Mouse (Mus musculus): ENCODE data around the gene Ppp1r1b. TPM values are rescaled to one million over a fixed set of nuclear protein-coding genes. Genes with fewer than 3 reads are reported as not detected.

Ppp1r1b gene
- polyA plus RNA-seq, 1 experiment = not detected

DNA sequence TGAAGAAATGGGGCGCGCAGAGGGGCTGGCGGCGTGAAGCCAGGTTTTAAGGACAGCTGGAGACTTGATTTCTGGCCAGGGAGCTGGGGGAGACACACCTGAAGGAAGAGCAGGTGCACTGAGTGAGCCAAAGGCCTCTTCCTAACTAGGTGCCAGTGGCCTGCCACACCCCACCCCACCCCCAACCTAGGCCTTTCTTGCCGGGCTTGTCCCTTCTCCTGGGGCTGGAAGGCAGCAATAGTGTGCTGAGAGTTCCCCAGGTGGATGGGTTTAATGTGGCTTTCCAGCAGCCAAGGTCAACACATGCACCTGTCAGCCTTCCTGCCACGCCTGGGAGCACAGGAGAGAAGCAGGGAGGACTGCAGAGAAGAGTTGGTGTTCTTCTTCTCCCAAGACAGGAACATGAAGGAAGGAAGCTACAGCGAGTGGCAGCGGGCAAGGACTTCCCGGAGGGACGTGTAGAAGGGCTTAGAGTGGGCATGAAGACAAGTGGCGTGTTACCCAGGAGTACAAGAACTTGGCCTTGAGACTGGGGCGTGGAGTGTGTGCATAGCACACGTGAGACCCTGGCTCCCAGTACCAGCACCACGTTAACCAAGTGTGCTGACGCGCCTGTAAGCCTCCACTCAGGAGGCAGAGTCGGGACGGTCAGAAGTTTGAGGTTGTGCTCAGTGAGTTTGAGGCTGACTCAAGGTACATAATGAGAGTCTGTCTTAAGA is 4.2 kb downstream of the Ppp1r1b start:
- H3K27ac ChIP-seq (replicated peaks; ENCODE audit: low read depth, low read length) = no peak overlapping the region

DNA sequence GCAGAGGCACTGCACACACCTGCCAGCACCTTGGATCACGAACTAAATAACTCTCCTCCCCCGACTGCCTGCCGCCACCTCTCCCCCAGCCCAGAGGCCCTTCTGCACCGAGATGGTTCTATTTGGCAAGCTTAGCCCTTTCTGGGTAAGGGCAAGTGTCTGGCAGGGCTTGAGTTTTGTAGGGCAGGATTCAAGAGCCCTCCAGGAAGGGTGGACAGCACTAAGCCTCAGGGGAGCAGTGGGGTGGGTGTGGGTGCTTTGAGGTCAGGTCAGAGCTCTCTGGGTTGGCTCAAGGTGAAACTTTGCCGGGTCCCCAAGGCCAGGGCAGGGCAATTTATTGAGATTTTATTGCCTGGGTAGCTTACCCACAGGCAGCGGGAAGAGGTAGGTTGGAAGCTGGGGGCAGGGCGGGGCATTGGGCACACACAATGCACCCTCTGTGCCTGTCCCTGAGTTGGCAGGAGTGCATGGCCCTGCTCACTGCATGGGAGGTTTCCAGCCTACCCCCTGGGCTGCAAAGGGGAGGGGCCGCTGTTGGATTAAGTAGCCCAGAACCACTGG is 5.5 kb downstream of the Ppp1r1b start:
- Histone ChIP-seq H3K27ac (replicated peaks; ENCODE audit: low read depth, low read length) (no peak overlapping the region), H3K4me1 (ENCODE audit: control insufficient read depth, insufficient read depth, insufficient read length, low read length) (peaks cover 13% of the 10 kb centered on the region), H3K4me3 (ENCODE audit: insufficient read depth, low read depth, low read length) (no peak overlapping the region)

More for the DNA sequence above, 4.2 kb downstream of the Ppp1r1b start:
- Histone ChIP-seq H3K4me3 (ENCODE audit: insufficient read depth, low read depth, low read length) (no peak overlapping the region), H3K4me1 (ENCODE audit: control insufficient read depth, insufficient read depth, insufficient read length, low read length) (peaks cover 11% of the 10 kb centered on the region)

DNA sequence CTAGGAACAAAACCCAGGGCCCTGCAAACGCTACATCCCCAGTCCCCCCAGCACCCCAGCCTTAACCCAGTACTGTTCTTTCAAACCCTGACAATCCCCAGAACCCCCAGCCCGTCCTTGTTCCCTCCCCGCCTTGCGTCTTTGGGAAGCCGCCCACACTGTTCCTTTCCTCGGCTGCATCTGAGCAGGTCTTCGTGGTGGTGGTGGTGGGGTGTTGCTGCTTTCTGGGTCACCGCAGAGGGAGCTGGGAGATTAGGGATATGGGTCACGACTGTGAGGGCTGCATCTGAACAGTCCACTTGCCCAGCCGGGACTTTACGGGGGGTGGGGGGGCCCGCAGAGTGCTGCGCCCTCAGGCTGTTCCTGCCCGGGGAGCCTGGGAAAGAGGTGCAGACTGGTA is 6.2 kb downstream of the Ppp1r1b start:
- no peak overlapping the region for H3K27ac ChIP-seq (replicated peaks; ENCODE audit: low read depth, low read length)
- peaks cover 17% of the 10 kb centered on the region for H3K4me1 ChIP-seq (ENCODE audit: control insufficient read depth, insufficient read depth, insufficient read length, low read length)
- no peak overlapping the region for H3K4me3 ChIP-seq (ENCODE audit: insufficient read depth, low read depth, low read length)

DNA sequence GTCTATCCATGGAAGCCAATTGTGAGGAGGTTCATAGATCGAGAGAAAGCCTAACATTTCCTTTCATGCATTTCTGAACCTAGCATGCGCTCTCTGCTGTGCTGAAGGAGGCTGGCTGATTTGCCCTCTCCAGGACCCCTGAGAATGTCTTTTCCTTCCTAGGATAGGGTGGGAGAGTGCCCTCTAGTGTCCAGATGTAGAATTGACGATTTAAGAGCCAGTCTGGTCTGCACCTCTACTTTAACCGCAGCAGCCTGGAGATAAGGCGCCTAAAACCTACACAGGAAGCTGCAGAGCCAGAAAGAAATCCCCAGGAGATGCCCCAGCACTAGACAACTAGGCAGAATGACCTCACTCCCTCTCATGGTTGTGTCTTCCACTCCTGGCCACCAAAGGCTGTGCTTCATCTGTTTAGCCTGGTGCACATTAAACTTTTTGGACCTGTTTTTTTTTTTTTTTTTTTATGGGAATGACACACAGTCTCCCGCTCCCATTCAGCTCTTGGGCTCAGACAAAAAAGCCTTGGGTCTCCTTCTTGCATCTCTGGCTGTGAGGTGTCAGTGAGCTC is 7.6 kb downstream of the Ppp1r1b start:
- Histone ChIP-seq H3K27ac (replicated peaks; ENCODE audit: low read depth, low read length) (no peak overlapping the region), H3K4me1 (ENCODE audit: control insufficient read depth, insufficient read depth, insufficient read length, low read length) (peaks cover 23% of the 10 kb centered on the region), H3K4me3 (ENCODE audit: insufficient read depth, low read depth, low read length) (no peak overlapping the region)

DNA sequence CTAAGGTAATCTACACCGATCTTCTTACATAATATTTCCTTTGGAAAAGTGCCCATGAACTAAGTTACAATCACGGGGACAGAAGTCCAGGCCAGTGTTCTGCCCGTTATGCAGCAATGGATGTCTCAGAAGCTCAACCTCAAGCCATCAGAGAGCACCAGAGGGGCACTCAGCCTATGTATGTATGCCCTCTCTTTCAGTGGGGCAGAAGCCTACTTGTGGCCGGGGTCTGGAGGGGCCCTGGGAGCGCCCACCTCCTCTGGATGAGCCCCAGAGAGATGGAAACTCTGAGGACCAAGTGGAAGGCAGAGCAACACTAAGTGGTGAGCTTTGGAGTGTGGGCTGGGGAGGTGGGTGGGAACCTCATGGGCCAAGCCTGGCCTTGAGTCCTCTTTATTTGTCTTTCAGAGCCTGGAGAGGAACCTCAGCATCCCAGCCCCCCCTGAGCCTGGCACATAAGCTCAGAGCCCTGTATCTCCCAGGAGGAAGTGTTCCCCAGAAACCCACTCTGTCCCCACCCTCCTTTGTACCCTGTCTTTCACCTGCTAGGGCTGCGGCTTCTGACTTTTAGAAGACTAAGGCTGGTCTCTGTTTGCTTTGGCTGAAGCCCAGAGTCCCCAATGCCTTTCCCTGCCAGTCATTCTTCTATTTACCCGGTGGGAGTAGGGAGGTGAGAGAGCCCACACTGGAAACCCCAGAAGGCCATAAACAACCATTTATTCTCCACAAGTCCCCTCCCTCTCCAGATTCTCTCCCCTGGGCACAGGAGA is 8.6 kb downstream of the Ppp1r1b start:
- H3K27ac ChIP-seq (replicated peaks; ENCODE audit: low read depth, low read length) = peak overlapping the region; percentile 84
- H3K4me1 ChIP-seq (ENCODE audit: control insufficient read depth, insufficient read depth, insufficient read length, low read length) = peaks cover 32% of the 10 kb centered on the region
- H3K4me3 ChIP-seq (ENCODE audit: insufficient read depth, low read depth, low read length) = 0 out of 2 replicates have a peak overlapping the region, but pooled peaks have one; percentile 63

DNA sequence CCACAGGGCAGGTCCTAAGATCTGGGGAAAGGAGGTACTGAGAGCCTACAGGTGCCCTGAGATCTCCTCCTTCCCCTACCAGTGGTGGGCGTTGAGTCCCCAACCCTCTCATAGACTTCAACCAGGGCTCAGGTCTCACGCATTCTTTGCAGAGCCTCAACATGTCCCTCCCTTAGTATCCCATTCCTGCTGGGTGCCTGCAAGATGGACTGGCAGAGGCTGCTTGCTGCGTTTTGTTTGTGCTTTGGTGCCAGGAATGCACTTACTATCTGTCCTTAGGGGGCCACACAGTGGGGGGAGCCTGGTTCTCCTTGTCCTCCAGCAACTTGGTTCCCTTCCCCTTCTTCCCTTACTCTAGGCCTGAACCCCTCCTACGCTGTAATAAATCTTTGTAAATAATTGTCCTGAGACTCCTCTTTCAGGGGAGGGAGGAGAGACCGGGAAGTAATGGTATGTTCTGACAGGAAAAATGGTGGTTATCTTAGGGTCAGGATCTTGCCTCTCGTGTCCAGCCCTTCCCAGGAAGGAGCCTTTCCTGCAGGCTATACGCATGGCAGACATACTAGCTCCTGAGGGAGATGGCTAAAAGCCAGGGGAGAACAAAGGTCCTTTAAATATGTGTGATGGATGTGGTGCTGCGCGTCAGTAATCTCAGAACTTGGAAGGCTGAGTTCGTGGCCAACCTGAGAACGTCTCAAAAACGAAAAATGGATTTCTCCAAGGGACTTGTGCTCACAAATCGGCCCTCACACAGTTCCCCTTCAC is 9.4 kb downstream of the Ppp1r1b start:
- Histone ChIP-seq H3K4me3 (ENCODE audit: insufficient read depth, low read depth, low read length) (peak overlapping the region; percentile 63), H3K4me1 (ENCODE audit: control insufficient read depth, insufficient read depth, insufficient read length, low read length) (peaks cover 34% of the 10 kb centered on the region), H3K27ac (replicated peaks; ENCODE audit: low read depth, low read length) (peak overlapping the region; percentile 84)

DNA sequence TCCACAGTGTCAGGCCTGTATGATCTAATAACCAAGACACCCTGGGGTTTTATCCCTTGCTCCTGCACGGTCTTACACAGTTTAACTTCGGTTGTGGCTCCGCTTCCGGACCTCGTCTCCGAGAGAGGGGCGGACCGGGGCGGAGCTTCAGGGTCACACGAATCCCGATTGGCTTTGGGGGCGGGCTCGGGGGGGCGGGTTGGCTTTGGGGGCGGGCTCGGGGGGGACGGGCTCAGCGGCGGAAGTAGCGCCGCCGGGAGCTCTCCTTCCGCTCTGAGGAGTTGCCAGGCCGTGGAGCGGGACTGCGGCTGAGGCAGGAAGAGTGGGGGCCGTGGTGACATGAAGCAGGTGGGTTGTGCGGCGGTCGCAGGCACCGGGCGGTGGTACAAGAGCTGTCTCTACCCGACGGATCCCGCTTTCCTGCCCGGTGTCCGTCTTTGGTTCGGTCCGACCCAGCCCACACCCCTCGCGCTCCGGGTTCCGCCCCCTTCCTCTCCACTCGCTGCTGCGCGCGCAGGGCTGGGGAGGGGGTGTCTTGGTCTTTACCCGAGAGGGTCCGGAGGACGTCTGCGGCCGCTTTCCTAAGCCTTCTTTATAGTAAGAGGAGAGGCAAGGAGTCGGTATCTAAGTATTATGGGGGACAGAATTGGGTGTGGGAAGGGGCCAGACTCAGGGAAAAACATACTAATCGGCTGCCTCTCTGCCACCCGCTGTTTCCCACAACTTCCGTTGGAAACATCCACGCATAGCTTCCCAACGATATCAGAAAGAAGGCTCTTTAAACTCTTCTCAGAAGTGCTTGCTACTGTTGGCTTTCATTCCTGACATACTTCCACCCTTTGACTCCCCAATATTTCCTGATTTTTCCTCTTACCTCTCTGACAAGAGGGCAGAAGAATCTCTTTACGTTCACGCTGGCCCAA is 10.2 kb downstream of the Ppp1r1b start, which contains the start of gene Stard3:
Stard3 (plus strand) TSS at position 208 of the 923 bp plus-strand sequence.
- Histone ChIP-seq H3K27ac (replicated peaks; ENCODE audit: low read depth, low read length) (peak within 1 kb of the TSS; percentile 96), H3K4me1 (ENCODE audit: control insufficient read depth, insufficient read depth, insufficient read length, low read length) (peaks cover 34% of the 10 kb centered on the region), H3K4me3 (ENCODE audit: insufficient read depth, low read depth, low read length) (peak within 1 kb of the TSS; percentile 95)

DNA sequence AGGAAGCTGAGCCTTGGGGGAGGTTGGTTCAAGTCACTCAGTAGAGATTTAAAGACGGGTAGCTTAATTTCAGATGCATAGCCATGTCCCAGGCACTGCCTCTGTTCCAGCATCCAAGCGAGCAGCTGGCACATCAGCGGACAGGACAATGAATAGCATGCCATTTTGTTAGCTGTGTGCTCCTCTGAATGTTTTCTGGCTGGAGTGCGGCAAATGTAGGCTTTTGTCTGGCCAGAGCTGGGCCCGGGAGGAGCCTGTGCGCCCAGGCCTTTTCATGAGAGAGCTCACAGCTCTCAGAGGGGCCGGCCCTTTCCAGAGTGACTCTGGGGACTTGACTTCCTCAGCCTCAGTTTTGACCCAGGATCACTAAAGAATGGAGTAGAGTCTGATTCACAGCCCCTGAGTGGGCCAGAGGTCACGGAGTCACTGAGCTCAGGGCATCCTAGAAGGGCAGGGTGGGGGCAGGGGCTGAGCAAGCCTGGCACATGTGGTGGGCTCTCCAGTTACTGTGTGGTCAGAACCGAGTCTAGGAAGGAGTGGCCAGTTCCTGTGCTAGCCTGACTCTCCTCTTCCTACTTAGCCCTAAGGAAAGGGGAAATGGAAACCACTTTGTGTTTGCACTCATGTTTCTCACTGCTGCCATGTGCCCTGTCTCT is 12.8 kb downstream of the Ppp1r1b start:
- Histone ChIP-seq H3K4me3 (ENCODE audit: insufficient read depth, low read depth, low read length) (peak overlapping the region; percentile 25), H3K27ac (replicated peaks; ENCODE audit: low read depth, low read length) (peak overlapping the region; percentile 83), H3K4me1 (ENCODE audit: control insufficient read depth, insufficient read depth, insufficient read length, low read length) (peaks cover 34% of the 10 kb centered on the region)

DNA sequence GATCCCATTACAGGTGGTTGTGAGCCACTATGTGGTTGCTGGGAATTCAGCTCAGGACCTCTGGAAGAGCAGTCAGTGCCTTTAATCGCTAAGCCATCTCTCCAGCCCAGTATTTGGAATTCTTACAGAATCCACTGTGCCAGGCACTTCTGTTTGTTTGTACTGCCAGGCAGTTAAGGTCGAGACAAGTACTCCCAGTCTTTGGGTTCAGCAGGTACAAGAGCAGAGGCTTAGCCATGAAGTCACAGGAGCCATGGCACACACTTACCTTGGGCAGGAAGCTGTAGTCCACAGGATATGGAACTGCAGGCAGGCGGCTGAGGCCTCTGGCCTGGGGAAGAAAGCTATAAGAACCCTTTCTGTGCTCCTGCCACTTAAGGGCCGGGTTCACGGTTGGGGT is 15.6 kb downstream of the Ppp1r1b start:
- H3K27ac ChIP-seq (replicated peaks; ENCODE audit: low read depth, low read length) = no peak overlapping the region
- H3K4me1 ChIP-seq (ENCODE audit: control insufficient read depth, insufficient read depth, insufficient read length, low read length) = peaks cover 21% of the 10 kb centered on the region
- H3K4me3 ChIP-seq (ENCODE audit: insufficient read depth, low read depth, low read length) = no peak overlapping the region

DNA sequence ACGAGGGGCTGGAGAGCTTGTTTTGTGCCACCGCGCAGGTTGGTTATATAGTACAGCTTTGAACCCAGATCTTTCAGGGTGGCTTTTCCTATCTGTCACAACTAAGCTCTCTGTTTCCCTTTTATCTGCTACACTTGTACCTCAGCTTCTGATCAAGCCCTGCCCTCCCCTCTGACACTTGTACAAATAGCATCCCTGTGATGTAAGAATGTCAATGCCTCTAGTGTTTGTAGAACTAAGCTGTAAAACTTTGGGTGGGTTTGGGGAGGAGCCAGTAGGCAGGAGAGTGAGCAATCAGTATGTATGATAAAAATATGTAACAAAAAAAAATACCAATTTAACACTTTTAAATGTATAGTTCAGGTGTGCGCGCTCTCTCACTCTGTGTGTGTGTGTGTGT is 16.2 kb downstream of the Ppp1r1b start:
- Histone ChIP-seq H3K4me1 (ENCODE audit: control insufficient read depth, insufficient read depth, insufficient read length, low read length) (peaks cover 17% of the 10 kb centered on the region), H3K4me3 (ENCODE audit: insufficient read depth, low read depth, low read length) (no peak overlapping the region), H3K27ac (replicated peaks; ENCODE audit: low read depth, low read length) (no peak overlapping the region)

DNA sequence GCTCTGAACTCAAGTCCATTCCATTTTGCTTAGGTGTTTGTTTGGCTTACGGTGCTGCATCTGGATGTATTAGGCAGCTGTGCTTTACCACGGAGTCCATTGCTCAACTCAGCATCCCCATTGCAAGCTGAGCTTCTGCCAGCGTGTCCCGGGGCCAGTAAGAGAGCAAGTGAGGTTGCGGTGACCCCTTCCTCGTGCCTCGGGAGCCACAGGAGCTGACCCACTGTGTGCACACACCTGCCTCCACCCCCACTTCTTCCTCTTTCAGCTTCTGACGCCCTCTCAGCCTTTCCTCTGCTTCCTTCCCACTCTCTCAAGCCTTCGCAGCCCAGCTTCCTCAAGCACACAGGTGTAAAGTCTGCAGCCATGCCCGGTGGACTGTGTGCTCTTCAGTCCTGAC is 18.1 kb downstream of the Ppp1r1b start:
- Histone ChIP-seq H3K4me3 (ENCODE audit: insufficient read depth, low read depth, low read length) (no peak overlapping the region), H3K27ac (replicated peaks; ENCODE audit: low read depth, low read length) (no peak overlapping the region), H3K4me1 (ENCODE audit: control insufficient read depth, insufficient read depth, insufficient read length, low read length) (peaks cover 7% of the 10 kb centered on the region)

DNA sequence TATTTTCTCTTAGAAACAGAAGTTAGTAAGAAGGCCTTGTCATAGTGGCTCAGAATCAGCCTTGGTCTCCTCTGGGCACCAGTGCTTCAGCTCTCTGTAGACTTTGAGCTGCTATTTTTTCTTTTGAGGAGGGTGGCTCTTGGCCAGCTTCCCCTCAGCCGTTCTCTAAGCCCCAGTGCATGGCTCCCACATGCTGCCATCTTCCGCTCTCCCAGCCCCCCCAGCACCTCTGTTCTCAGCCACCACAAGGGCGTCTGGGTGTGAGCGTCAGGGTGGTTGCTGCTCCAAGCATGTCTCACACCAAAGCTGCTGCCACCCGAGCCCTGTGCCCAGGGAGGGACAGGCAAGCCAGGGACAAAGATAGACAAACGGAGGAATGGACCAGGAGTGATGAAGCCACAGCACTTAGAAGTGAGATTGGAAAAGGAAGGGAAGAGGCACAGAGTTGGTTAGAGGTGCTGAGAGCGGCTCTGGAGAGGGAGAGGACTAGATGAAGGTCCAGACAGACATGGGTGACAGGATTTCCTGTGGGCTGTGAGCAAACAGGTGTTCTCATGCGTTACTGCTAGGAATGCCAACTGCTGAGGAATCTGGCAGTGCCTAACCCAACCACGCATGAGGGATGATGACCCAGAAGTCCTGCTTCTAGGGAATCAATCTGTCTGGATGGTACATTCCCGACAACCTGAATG is 19.1 kb downstream of the Ppp1r1b start:
- no peak overlapping the region for H3K4me3 ChIP-seq (ENCODE audit: insufficient read depth, low read depth, low read length)
- H3K27ac ChIP-seq (replicated peaks; ENCODE audit: low read depth, low read length) = no peak overlapping the region
- H3K4me1 ChIP-seq (ENCODE audit: control insufficient read depth, insufficient read depth, insufficient read length, low read length) = no peaks in the 10 kb centered on the region; the same call in 1 of the 2 replicates

DNA sequence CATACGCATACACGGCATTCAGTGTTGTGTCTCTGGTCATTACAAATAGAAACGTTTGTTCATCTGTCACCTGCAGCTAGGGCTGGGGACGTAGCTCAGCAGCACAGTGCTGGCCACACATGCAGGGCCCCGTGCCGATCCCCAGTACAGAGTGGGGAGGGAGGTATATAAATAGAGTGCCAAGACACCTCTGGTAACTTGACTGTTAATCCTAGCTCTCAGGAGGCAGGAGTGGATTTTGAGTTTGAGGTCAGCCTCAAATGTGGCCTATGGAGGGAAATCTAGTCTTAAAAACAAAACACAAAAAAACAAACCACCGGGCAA is 19.6 kb downstream of the Ppp1r1b start:
- no peaks in the 10 kb centered on the region; the same call in 1 of the 2 replicates for H3K4me1 ChIP-seq (ENCODE audit: control insufficient read depth, insufficient read depth, insufficient read length, low read length)
- no peak overlapping the region for H3K4me3 ChIP-seq (ENCODE audit: insufficient read depth, low read depth, low read length)
- H3K27ac ChIP-seq (replicated peaks; ENCODE audit: low read depth, low read length) = no peak overlapping the region
